Mouse (Mus musculus) megakaryocyte, embryonic 14.5 days (primary cell): Measurements from ENCODE around the gene 1810010D01Rik.

Experiments used
- FLI1 ChIP-seq: IDR thresholded peaks from 2 replicates; pipeline ENCODE4 v1.6.1; 2012; ENCODE audit warnings: low read length, inconsistent platforms, mixed read lengths
- GATA1 ChIP-seq: IDR thresholded peaks from 3 replicates; pipeline ENCODE4 v1.6.1; 2012; ENCODE audit warnings: mixed read lengths, low read length, inconsistent platforms, borderline replicate concordance

DNA sequence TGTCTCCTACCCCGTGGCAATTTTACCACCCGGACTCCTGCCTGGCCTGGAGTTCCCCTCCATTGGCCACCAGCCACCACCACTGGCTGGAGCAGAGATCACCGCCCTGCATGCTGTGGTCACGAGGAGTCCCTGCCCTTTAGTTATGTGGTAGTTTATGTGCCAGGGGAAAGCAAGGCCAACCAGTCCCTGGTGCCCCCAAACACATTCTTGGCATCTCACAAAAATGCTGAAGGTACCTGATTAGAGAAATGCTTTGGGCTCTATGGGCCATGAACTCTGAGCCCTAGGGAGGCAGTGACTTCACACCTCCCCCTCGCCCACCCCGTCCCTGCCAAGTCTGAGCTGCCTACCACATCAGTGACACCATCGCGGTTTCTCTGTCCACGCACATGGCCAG, 34.1 kb upstream of the 1810010D01Rik start:
- TF ChIP-seq GATA1 = no peak
- no peak for TF ChIP-seq FLI1
